Comparison of ENCODE assay signal across 9 mouse cellular contexts in the genomic region with DNA sequence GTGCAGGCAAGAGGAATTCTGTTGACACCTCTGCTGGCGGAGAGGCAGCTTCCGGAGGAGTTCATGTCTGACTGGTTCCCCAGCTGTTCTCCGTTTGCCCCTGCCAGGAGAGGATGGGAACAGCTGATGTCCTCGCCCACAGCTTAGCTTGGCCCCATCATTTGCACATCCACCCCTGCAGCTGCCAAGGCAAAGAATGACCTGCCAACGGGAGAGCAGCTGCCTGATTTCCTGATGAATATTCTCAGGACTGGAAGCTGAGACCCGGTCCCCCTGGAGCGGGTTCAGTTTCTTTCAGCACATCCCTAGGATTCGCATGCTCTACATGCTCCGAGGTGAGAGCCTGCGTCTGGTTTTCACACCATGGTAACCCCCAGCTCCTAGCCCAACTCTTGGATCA. TPM values are rescaled to one million over a fixed set of nuclear protein-coding genes. Genes with fewer than 3 reads are reported as not detected.
DNase-seq lines count a peak whose midpoint lies in the region.
"Had no signal": no experiment of that assay in that cellular context is flagged by ENCODE, and none has a peak within 500 bp of the region (broad histone marks: within the 10 kb centered on the region; RNA-seq: fewer than 3 reads in every experiment).

No protein-coding gene starts in this region.

- intact Hi-C loops in heart, postnatal 10 days (cut with DNase I) = loop anchor here (2.0 kb wide), 1 partner anchor 43 kb away; no protein-coding TSS in a partner anchor
- intact Hi-C loops in left cerebral cortex, postnatal 14 days (cut with DNase I) = no loop called here

- DNase-seq in embryo, embryonic 11 days = peak; percentile 21
- DNase-seq in embryo, embryonic 9.5 days (ENCODE audit: extremely low spot score) = no peak
- DNase-seq in adipocyte (ENCODE audit: low spot score) = peak; percentile 29
- DNase-seq in heart, postnatal 10 days = peak; percentile 30 to 43
- DNase-seq in left cerebral cortex, postnatal 14 days (ENCODE audit: low spot score in 2 of 2) = peak; percentile 53 to 62
- DNase-seq in urinary bladder, postnatal 10 days (ENCODE audit: low spot score) = no peak
- no peak for DNase-seq in spleen, adult 18-20 months
- no peak for DNase-seq in embryo, embryonic 10.5 days (ENCODE audit: low spot score)
- DNase-seq: lung, embryonic 14.5 days had no signal

RNA-seq across cellular contexts. Expression of a gene that starts 24.0 kb away (rescaled TPM):
- total RNA-seq in heart, postnatal 10 days (2021) = 10 to 100 TPM in 1 of 2 experiments, 1 to 10 TPM in 1; 8.1 to 14.0 TPM
- total RNA-seq in left cerebral cortex, postnatal 14 days (2021) = 1 to 10 TPM; 6.5 to 8.0 TPM

Comparison
In these comparisons a context has a peak if more than half of its experiments do, and no peak if none do; other contexts are left out.
1. DNase-seq: peak in embryo, embryonic 11 days (single experiment), adipocyte (single experiment), heart, postnatal 10 days (2 of 2) and left cerebral cortex, postnatal 14 days (2 of 2); none in embryo, embryonic 9.5 days (single experiment), urinary bladder, postnatal 10 days (single experiment), spleen, adult 18-20 months (0 of 2) and embryo, embryonic 10.5 days (single experiment).